In genomic region chr1:131555042-131555812, GRCm38 (mm10) we compare ENCODE assay signal across 8 mouse cellular contexts. TPM values are rescaled to one million over a fixed set of nuclear protein-coding genes. Genes with fewer than 3 reads are reported as not detected.
A peak's percentile ranks its signal among the peaks of the same experiment; 100 is the strongest.
DNase-seq lines count a peak whose midpoint lies in the region; ATAC-seq and TF ChIP-seq lines count a peak whose summit lies in the region.

No protein-coding gene starts in this region.

- peak; percentile 78 to 95 (median 83) for TF ChIP-seq CTCF in MEL (IDR thresholded peaks at IDR 0.05 in 2 of 3, conservative IDR thresholded peaks at IDR 0.05 in 1 of 3; ENCODE audit: control insufficient read depth in 1 of 3, insufficient read depth in 1 of 3, low read depth in 2 of 3, low read length in 3 of 3, poor library complexity in 1 of 3, severe bottlenecking in 1 of 3)
- TF ChIP-seq CTCF in cerebellum, adult 2 months (IDR thresholded peaks at IDR 0.05; ENCODE audit: borderline replicate concordance, insufficient read depth, low read depth, low read length), result peak; percentile 91
- peak; percentile 94 for TF ChIP-seq CTCF in lung, embryonic 14.5 days (IDR thresholded peaks at IDR 0.05; ENCODE audit: low read depth)
- TF ChIP-seq CTCF in olfactory bulb, adult 2 months (IDR thresholded peaks at IDR 0.05; ENCODE audit: insufficient read depth, low read depth, low read length), result 0 out of 2 replicates have a peak, but pooled peaks have one; percentile 22

- peak overlapping the region; percentile 7 to 38; a peak in 3 of 4 replicates for H3K4me3 ChIP-seq in MEL (ENCODE audit: control insufficient read depth in 1 of 2, insufficient read depth in 1 of 2, low read depth in 2 of 2, low read length in 2 of 2)
- no peak overlapping the region for H3K4me3 ChIP-seq in cerebellum, adult 2 months (replicated peaks; ENCODE audit: insufficient read depth, low read depth, low read length)
- no peak overlapping the region for H3K4me3 ChIP-seq in lung, embryonic 14.5 days (ENCODE audit: low read depth, low read length)
- H3K4me3 ChIP-seq in olfactory bulb, adult 2 months (ENCODE audit: insufficient read depth, low read depth, low read length), result no peak overlapping the region

- peak overlapping the region; percentile 36 for H3K9ac ChIP-seq in MEL (ENCODE audit: control insufficient read depth, low read depth, low read length, poor library complexity, severe bottlenecking)
- peak overlapping the region; percentile 26; the same call in 1 of the 2 replicates for H3K9ac ChIP-seq in lung, embryonic 14.5 days

- H3K27ac ChIP-seq in MEL (ENCODE audit: control insufficient read depth, low read depth, low read length), result no peak overlapping the region
- peak overlapping the region; percentile 76 for H3K27ac ChIP-seq in cerebellum, adult 2 months (ENCODE audit: insufficient read depth, low read length)
- H3K27ac ChIP-seq in lung, embryonic 14.5 days (ENCODE audit: low read depth), result no peak overlapping the region
- peak overlapping the region; percentile 9; the same call in 1 of the 2 replicates for H3K27ac ChIP-seq in olfactory bulb, adult 2 months (ENCODE audit: insufficient read depth, low read depth, low read length)

- no peaks in the 10 kb centered on the region for H3K9me3 ChIP-seq in MEL (replicated peaks; ENCODE audit: insufficient read depth, low read length)
- H3K9me3 ChIP-seq in lung, embryonic 14.5 days (ENCODE audit: low read depth, low read length), result no peaks in the 10 kb centered on the region

- peak; percentile 94 to 95 for ATAC-seq in hematopoietic stem cell, adult 5-6 weeks (replicated peaks in 1 of 2; ENCODE audit: insufficient read depth in 1 of 2, low FRiP score in 2 of 2, low TSS enrichment in 1 of 2, low read depth in 1 of 2, poor library complexity in 2 of 2, severe bottlenecking in 2 of 2)
- peak; percentile 98 for ATAC-seq in lung, embryonic 14.5 days (ENCODE audit: insufficient read depth)

- 0 out of 4 replicates have a peak, but pooled peaks cover 2 to 3% of the 10 kb centered on the region in 2 experiments for H3K4me1 ChIP-seq in MEL (ENCODE audit: control insufficient read depth in 1 of 2, insufficient read depth in 2 of 2, low read length in 2 of 2)
- no peaks in the 10 kb centered on the region; the same call in 1 of the 2 replicates for H3K4me1 ChIP-seq in cerebellum, adult 2 months (ENCODE audit: control insufficient read depth, insufficient read depth, low read length)
- H3K4me1 ChIP-seq in lung, embryonic 14.5 days (ENCODE audit: insufficient read depth), result no peaks in the 10 kb centered on the region
- peaks cover 3% of the 10 kb centered on the region; the same call in 1 of the 2 replicates for H3K4me1 ChIP-seq in olfactory bulb, adult 2 months (ENCODE audit: control insufficient read depth, insufficient read depth, low read length)

- TF ChIP-seq RAD21 in MEL (IDR thresholded peaks at IDR 0.05; ENCODE audit: low read depth, low read length), result peak; percentile 97

- peak overlapping the region; percentile 35 for H3K4me2 ChIP-seq in lung, embryonic 14.5 days

- TF ChIP-seq EP300 in MEL (IDR thresholded peaks at IDR 0.05; ENCODE audit: low read depth in 1 of 2, low read length in 2 of 2), result no peak

- peak; percentile 94 for DNase-seq in MEL (ENCODE audit: low read depth, low spot score)
- peak; percentile 87 for DNase-seq in cerebellum, adult 2 months
- peak; percentile 87 for DNase-seq in forelimb bud, embryonic 11.5 days (ENCODE audit: low read depth, low spot score)
- DNase-seq in layer of hippocampus, adult 8-10 months (ENCODE audit: low spot score in 2 of 2), result peak; percentile 81 to 84
- DNase-seq in lung, embryonic 14.5 days, result peak; percentile 92
- peak; percentile 41 to 50 for DNase-seq in thymus, adult 18-20 months

- no peaks in the 10 kb centered on the region for H3K79me2 ChIP-seq in MEL (ENCODE audit: control insufficient read depth, insufficient read depth, low read length, poor library complexity)

- H3K27me3 ChIP-seq in MEL (ENCODE audit: control insufficient read depth in 1 of 2, insufficient read depth in 2 of 2, low read length in 2 of 2), result no peaks in the 10 kb centered on the region; a peak in 1 of 4 replicates
- no peaks in the 10 kb centered on the region for H3K27me3 ChIP-seq in cerebellum, adult 2 months (ENCODE audit: control insufficient read depth, insufficient read depth, low read length)
- H3K27me3 ChIP-seq in lung, embryonic 14.5 days (ENCODE audit: insufficient read depth, low read length), result no peaks in the 10 kb centered on the region

- 1% methylated on average over 13 of the region's 13 CpGs for WGBS in cerebellum, adult 2 months
- WGBS in lung, embryonic 14.5 days, result 12% methylated on average over 13 of the region's 13 CpGs
- 0% methylated on average over 13 of the region's 13 CpGs for whole genome bisulfite sequencing in olfactory bulb, adult 2 months

- 0 out of 4 replicates have a peak, but pooled peaks of 1 of the 2 experiments have one; percentile 30 for TF ChIP-seq POLR2A in MEL (IDR thresholded peaks at IDR 0.05; ENCODE audit: control insufficient read depth in 1 of 2, insufficient read depth in 1 of 2, low read depth in 1 of 2, low read length in 2 of 2, poor library complexity in 1 of 2)
- no peak for TF ChIP-seq POLR2A in cerebellum, adult 2 months (IDR thresholded peaks at IDR 0.05; ENCODE audit: borderline replicate concordance, insufficient read depth, low read length)
- no peak for TF ChIP-seq POLR2A in olfactory bulb, adult 2 months (IDR thresholded peaks at IDR 0.05; ENCODE audit: insufficient read depth, low read depth, low read length)

- H3K36me3 ChIP-seq in MEL (ENCODE audit: control insufficient read depth in 1 of 2, insufficient read depth in 2 of 2, low read length in 2 of 2), result no peaks in the 10 kb centered on the region
- no peaks in the 10 kb centered on the region for H3K36me3 ChIP-seq in lung, embryonic 14.5 days (ENCODE audit: insufficient read depth)

TF ChIP-seq in MEL, 35 proteins besides CTCF, POLR2A, EP300 and RAD21:
- TF ChIP-seq HCFC1 (IDR thresholded peaks at IDR 0.05; ENCODE audit: low read depth, low read length) (peak; percentile 57; the same call in 1 of the 2 replicates), MYC (IDR thresholded peaks at IDR 0.05; ENCODE audit: low read depth, low read length) (peak; percentile 47; the same call in 1 of the 2 replicates), SIN3A (IDR thresholded peaks at IDR 0.05; ENCODE audit: low read length) (peak; percentile 70), MAZ (IDR thresholded peaks at IDR 0.05; ENCODE audit: low read depth, low read length) (peak; percentile 77; the same call in 1 of the 2 replicates), TCF12 (IDR thresholded peaks at IDR 0.05; ENCODE audit: low read depth, low read length) (0 out of 2 replicates have a peak, but pooled peaks have one; percentile 29), ZMIZ1 (IDR thresholded peaks at IDR 0.05; ENCODE audit: low read depth, low read length) (no peak), ETS1 (IDR thresholded peaks at IDR 0.05; ENCODE audit: low read depth, low read length) (peak; percentile 5; the same call in 1 of the 2 replicates), KAT2A (conservative IDR thresholded peaks at IDR 0.05; ENCODE audit: low read depth, low read length) (no peak), NRF1 (IDR thresholded peaks at IDR 0.05; ENCODE audit: insufficient read depth, low read depth, low read length, poor library complexity, severe bottlenecking) (peak; percentile 54; the same call in 1 of the 2 replicates), ZC3H11A (IDR thresholded peaks at IDR 0.05; ENCODE audit: low read depth, low read length) (peak; percentile 98), GABPA (IDR thresholded peaks at IDR 0.05; ENCODE audit: low read depth, low read length) (no peak), MXI1 (IDR thresholded peaks at IDR 0.05; ENCODE audit: low read depth, low read length) (peak; percentile 25; the same call in 1 of the 2 replicates), SMC3 (IDR thresholded peaks at IDR 0.05; ENCODE audit: low read depth, low read length) (peak; percentile 99), ELF1 (IDR thresholded peaks at IDR 0.05; ENCODE audit: low read depth, low read length) (peak; percentile 35; the same call in 1 of the 2 replicates)

RNA-seq across cellular contexts. Expression of gene Fam72a, which starts 27.5 kb away (rescaled TPM):
- 8.1 and 8.2 TPM in 2 replicates for total RNA-seq in MEL (2012; rRNA removed)
- 1 to 10 TPM in 1 of 2 experiments, not detected in 1; 8.8 TPM for polyA plus RNA-seq in MEL (2012; ENCODE audit: insufficient read depth in 1 of 2, insufficient read length in 2 of 2, low read depth in 1 of 2, low replicate concordance in 2 of 2, missing spikeins in 1 of 2)
- polyA plus RNA-seq in cerebellum, adult 2 months (2012; rRNA removed), result 1.9 TPM in 2 replicates
- 2.0 and 3.1 TPM in 2 replicates for total RNA-seq in hematopoietic stem cell, adult 5-6 weeks (2017)
- total RNA-seq in layer of hippocampus, adult 8-10 months (2022), result 1 to 10 TPM in 3 of 4 experiments, under 1 TPM in 1; 0.78 to 2.0 (median 1.4) TPM
- polyA plus RNA-seq in lung, embryonic 14.5 days (2014; fragmentation: Nextera tagmentation; extraction: Ambion mirVana), result 2.7 and 3.4 TPM in 2 replicates
- not detected in 2 replicates for polyA plus RNA-seq in olfactory bulb, adult 2 months (2012; ENCODE audit: insufficient read depth, insufficient read length, low replicate concordance, missing spikeins)

RNA-seq across cellular contexts. Expression of gene Srgap2, which starts 28.1 kb away (rescaled TPM):
- total RNA-seq in MEL (2012; rRNA removed), result 9.0 and 10.0 TPM in 2 replicates
- 10 to 100 TPM in 1 of 2 experiments, not detected in 1; 25.3 TPM for polyA plus RNA-seq in MEL (2012; ENCODE audit: insufficient read depth in 1 of 2, insufficient read length in 2 of 2, low read depth in 1 of 2, low replicate concordance in 2 of 2, missing spikeins in 1 of 2)
- 83.1 and 94.6 TPM in 2 replicates for polyA plus RNA-seq in cerebellum, adult 2 months (2012; rRNA removed)
- 15.6 and 18.3 TPM in 2 replicates for total RNA-seq in hematopoietic stem cell, adult 5-6 weeks (2017)
- 10 to 100 TPM; 79.8 to 92.2 (median 84.9) TPM for total RNA-seq in layer of hippocampus, adult 8-10 months (2022)
- 21.2 TPM in 2 replicates for polyA plus RNA-seq in lung, embryonic 14.5 days (2014; fragmentation: Nextera tagmentation; extraction: Ambion mirVana)
- polyA plus RNA-seq in olfactory bulb, adult 2 months (2012; ENCODE audit: insufficient read depth, insufficient read length, low replicate concordance, missing spikeins), result not detected in 2 replicates

RNA-seq across cellular contexts. Expression of gene Avpr1b, which starts 43.8 kb away (rescaled TPM):
- total RNA-seq in MEL (2012; rRNA removed), result not detected in 2 replicates
- polyA plus RNA-seq in MEL (2012; ENCODE audit: insufficient read depth in 1 of 2, insufficient read length in 2 of 2, low read depth in 1 of 2, low replicate concordance in 2 of 2, missing spikeins in 1 of 2), result not detected
- not detected in 2 replicates for polyA plus RNA-seq in cerebellum, adult 2 months (2012; rRNA removed)
- not detected in 2 replicates for total RNA-seq in hematopoietic stem cell, adult 5-6 weeks (2017)
- under 1 TPM; 0.27 to 0.49 (median 0.40) TPM for total RNA-seq in layer of hippocampus, adult 8-10 months (2022)
- not detected in 2 replicates for polyA plus RNA-seq in lung, embryonic 14.5 days (2014; fragmentation: Nextera tagmentation; extraction: Ambion mirVana)
- not detected in 2 replicates for polyA plus RNA-seq in olfactory bulb, adult 2 months (2012; ENCODE audit: insufficient read depth, insufficient read length, low replicate concordance, missing spikeins)

Comparison
In these comparisons a context has a peak if more than half of its experiments do, and no peak if none do; other contexts are left out.
1. H3K27ac ChIP-seq: peak in cerebellum, adult 2 months (single experiment) and olfactory bulb, adult 2 months (single experiment); none in MEL (single experiment) and lung, embryonic 14.5 days (single experiment).
2. H3K4me3 ChIP-seq: peak in MEL (2 of 2); none in cerebellum, adult 2 months (single experiment), lung, embryonic 14.5 days (single experiment) and olfactory bulb, adult 2 months (single experiment).
3. CTCF ChIP-seq: peak in every context shown above with its lines; median percentile 94 in lung, embryonic 14.5 days; 91 in cerebellum, adult 2 months; 83 in MEL; 22 in olfactory bulb, adult 2 months.
4. Peak in every context shown above with its lines, with median percentiles within 50 percentile points of each other: DNase-seq.